Mouse (Mus musculus): ENCODE results near the gene Shc3.

Shc3 gene

DNA sequence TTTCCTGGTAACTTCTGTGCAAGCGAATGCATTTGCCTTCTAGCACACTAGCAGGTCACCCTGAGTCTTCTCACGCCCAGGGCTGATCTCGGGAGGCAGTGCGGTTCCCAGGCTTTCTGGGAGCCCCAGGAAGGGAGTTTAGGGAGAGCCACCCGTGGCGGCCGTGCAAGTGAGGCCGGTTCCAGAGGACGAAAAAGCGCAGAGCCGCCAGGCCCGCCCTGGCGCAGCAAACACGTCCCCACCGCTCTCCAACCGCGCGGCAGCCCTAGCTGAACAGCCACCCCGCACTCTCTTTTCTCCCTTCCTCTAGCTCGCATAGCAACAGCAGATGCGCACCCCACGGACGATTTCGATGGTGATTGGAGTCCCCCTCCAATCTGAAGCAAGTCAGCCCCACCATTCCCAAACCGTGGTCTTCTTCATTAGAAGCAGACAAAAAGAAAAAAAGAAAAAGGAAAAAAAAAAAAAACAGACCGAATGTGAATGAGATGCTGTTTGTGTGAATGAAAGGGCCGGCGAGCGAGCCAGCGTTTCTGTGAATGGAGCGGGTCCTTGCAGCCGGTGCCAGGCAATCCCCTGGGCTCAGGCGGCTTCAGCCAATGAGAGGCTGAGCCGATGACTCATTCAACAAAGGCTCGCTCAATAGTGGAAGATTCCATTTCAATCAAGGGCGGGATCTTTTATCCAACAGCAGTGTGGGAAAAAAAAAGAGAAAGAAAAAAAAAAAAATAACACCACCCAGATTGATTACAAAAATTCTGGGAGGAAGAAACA, at the start of gene Shc3:
Gene Shc3, minus strand, starts transcription at position 509 of the 774 bp plus-strand sequence.
- DNase-seq (ENCODE audit: low read depth, low spot score) = peak; percentile 97

DNA sequence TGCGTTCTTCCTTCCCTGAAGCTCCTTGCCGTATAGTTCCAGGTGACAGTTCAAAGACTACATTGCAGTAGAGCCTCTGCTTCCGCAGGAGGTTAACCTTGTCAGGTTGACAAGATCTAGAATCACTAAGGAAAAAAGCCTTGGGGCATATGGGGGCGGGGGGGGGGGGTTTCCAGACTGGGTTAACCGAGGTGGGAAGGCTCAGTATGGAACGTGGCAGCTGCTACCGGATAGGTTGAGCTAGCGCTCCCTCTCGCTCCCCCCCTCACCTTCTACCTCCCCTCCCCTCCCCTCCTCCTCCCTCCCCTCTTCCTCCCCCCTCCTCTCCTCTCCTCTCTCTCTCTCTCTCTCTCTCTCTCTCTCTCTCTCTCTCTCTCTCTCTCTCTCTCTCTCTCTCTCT, 49.4 kb upstream of the Shc3 start:
- peak; percentile 12 for DNase-seq (ENCODE audit: low read depth, low spot score)

DNA sequence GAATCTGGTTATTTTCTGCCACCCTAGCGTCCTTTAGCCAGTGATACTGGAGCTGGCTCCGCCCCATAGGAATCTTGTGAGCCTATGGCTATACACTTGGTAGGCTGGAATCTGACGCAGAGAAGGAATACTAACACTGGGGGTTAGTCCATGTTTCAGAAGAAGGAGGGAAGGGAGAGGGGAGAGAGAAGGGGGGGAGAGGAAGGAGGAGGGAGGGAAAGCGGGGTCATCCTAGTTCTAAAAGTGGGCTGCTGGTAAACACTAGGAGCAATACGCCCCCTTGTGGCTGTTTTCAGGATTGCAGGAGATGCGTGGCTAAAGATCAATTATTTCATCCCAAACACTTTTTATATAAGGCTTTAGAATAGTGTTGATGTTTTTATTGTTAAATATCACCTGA, 48.6 kb upstream of the Shc3 start:
- peak; percentile 75 for DNase-seq (ENCODE audit: low read depth, low spot score)

DNA sequence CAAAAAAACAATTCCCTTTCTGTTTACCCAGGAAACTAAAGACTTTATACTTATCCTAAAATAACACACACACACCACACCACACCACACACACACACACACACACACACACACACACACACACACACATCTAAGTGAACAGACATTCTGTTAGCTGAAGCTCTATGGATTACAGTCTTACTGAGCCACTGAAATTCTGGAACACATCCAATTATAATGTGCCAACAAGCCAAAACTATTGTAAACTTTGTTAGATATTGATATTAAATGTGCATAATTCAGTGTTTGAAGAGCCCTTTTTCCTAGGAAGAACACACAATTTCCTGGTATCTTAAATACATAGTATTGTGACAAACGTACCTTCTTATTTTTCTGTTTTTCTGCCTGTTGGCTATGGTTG, 48.1 kb upstream of the Shc3 start:
- peak; percentile 13 for DNase-seq (ENCODE audit: low read depth, low spot score)

DNA sequence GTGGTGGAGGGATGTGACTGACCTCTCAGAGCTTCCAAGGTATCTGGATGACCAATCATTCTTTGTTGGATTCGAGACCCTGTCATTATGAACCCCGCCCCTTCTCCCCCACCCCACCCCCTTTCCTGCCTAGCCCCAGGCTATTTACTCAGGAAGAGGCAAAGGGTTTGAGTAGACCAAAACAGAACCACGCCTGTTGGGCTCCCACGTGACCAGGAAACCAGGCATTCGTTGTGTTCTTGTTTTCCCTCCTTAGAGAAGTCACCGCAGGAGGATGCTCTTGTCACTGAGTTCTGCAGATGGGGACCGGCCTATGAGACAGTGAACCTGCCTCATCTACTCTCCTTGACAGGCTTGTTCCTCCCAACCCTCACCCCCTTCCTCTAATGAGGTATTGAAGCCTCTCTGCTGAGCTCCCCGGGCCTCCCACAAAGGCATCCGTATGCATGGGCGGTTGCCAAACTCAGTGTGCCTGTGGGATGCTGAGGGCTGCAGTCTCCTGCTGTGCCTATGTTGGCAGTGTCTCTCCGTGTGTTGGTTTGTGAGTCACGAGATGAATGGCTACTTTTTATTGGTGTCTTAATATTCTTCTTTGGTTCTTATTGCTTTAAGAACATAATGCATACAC, 47.3 kb upstream of the Shc3 start:
- peak; percentile 91 for DNase-seq (ENCODE audit: low read depth, low spot score)

DNA sequence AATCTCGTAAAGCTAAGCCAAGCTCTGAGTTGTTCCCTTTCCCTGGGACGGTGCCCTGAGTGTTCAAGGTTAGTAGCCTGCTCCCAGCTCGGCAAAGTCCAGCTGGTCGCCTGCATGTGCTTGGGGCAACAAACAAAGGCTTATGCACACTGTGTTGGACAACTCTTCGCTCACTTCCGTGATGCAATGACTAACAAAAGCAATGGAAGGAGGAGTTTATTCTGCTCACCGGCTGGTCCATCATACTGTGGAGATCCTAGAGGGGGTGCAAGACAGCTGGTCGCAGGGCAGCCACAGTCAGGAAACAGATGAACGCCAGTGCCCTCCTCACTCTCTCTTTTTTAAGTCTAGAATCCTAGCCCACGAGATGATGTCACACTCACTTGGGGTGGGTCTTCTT, 46.6 kb upstream of the Shc3 start:
- no peak for DNase-seq (ENCODE audit: low read depth, low spot score)

DNA sequence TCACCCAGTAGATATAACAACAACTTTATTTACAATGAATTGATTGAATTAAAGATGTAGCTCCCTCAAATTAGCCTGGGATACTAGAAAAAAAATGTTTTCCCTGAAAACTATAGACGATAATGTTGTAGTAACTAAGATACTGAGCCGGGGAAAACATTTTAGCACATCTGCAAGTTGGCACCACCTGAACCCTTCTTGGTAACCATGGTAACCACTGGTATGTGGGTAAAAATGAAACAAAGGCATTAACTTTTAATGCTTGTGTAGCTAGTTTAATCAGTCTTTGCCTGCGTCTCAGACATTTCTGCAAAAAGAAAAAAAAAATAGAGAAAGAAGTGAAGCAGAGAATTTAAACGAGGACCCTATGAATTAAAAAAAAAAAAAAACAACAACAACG, 42.3 kb upstream of the Shc3 start:
- peak; percentile 42 for DNase-seq (ENCODE audit: low read depth, low spot score)

DNA sequence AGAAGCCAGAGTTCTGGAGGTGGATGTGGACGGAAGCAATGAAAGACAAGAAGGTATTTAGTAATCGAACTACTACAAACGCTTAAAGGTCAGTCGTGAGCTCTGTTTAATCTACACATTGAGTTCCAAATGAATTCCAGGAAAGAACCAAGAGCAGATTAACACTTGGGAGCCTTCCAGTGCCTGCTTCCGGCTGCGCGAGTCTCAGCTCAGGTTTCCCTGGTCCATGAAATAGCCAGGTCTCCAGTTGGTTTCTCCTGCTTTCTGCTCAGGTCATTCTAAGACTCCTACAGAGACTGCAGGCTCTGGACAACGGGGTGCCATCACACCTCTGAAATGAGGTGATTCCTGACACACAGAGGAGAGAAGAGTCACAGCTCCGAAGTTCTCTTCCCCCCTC, 41.8 kb upstream of the Shc3 start:
- no peak for DNase-seq (ENCODE audit: low read depth, low spot score)

DNA sequence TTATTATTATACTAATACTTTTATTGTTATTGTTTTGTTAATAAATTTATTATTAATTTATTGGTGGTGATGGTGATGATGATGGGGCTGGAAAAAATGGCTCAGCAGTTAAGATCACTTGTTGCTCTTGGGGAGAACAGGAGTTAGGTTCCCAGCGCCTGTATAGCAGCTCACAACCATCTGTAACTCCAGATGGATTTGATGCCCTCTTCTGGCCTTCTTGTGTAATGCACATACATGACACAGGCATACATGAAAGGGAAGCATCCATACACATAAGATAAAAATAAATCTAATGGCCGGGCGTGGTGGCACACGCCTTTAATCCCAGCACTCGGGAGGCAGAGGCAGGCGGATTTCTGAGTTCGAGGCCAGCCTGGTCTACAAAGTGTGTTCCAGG, 40.0 kb upstream of the Shc3 start:
- no peak for DNase-seq (ENCODE audit: low read depth, low spot score)

DNA sequence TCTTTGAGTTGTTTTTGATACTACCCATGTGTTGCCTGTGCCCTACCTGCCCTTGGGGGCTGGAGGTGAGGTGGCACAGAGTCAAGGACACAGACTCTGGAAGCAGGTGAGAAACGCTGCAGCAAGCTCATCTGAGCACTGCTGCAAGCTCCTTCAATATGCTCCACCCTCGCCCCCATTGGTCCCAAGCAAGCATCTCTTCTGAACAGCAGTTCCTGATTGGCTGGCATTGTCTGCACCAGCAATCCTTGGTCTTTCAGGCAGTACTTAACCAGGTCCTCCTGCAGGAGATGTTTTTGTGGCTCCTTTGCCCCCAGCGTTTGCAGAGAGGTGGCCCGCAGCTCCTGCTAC, 34.6 kb upstream of the Shc3 start:
- peak; percentile 88 for DNase-seq (ENCODE audit: low read depth, low spot score)

DNA sequence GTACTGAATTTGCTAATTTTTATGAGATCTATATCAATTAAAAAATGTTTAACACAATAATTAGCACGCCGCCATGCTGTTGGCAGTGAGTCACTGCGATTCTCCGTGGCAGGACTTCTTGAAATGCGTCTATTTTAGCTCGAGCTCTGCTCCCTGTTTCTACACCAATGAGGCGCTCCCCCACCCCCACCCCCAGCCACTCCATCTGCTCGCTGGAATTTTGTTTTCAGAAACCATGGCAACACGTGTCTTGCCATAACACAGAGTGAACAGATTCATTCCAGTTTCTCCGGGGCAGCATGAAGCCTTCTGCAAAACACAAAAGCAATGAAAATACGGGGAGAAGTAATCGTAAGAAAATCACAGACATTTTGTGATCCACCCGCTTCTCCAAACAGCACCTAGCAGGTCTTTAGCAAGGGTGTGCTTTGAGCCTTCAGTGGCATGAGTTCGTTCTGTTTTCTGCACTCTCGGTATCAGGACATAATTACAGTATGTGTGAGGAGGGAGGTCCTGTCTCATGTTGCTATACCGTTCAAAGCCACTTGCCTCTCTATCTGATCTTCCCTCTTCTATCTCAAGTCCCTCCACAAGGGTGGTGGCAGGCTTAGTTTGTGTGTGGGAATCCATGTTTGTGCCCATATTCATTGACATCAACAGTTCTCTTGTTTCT, 34.1 kb upstream of the Shc3 start:
- DNase-seq (ENCODE audit: low read depth, low spot score) = peak; percentile 94

DNA sequence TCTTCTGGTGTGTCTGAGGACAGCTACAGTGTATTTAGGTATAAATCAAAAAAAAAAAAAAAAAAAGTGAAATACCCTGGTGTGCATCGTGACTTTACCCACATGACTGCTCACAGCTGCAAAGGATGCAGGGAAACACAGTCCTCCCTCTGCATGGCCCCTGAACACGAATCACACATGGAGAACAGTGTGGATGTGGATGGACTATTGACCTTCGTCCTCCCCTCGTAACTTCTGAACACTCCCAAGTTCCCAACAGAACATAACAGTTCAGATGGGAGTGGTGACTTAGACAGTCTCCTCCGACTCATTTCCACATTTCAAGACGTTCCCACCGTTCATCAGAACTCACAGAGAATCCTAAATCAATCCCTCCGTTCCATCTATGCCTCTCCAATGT, 33.5 kb upstream of the Shc3 start:
- no peak for DNase-seq (ENCODE audit: low read depth, low spot score)

DNA sequence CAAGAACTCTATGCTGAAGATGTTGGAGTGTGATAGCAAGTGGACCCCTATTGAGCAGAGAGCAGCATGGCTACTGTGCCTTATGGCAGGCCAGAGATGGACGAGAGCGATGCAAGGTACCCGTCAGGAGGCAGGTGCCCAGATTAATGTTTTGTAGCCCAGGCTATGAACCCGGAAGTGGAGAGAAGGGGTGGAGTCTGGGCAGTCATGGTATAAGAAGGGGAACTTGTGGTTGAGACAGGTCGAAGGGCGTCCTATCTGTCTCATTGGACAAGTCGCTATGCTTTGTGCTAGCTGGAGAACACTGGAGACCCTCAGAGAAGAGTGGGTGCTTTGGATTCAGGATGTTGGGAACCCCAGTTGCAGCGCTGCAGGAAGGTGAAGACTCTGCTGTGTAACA, 30.9 kb upstream of the Shc3 start:
- no peak for DNase-seq (ENCODE audit: low read depth, low spot score)

DNA sequence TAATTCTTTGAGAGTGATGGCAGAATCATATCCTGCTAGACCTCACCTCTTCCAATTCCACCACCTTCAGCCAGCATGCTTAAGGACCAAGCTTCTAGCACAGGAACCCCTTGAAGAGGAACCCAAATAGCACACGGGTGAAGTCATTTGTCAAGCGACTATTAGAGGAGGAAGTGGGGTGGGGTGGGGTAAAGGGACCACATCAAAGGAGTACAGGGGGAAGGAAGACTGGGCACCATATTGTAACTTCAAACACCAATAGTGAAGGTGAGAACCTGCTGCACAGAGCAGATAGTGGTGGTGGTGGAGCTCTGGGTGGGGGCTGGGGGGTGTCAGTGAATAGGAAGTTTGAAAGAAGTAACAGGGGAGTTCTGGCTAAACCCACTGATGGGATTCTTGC, 28.8 kb upstream of the Shc3 start:
- no peak for DNase-seq (ENCODE audit: low read depth, low spot score)

DNA sequence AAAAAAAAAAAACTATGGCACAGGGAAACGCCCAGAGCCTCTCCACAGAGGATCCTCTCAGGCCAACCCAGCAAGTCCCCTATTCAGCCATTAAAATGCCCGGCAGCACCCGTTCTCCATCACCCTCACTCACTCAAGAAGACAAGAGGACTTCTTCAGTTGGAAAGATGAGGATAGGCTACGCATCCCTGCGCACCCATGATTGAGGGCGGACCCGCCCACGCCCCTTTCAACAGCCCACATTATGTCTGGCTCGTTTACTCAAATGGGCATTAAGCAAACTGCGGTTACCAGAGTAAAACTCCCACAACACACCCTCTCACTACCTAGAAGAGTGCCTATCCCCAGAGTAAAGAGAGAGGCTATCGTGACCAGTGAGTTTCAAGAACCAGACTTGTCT, 26.2 kb upstream of the Shc3 start:
- DNase-seq (ENCODE audit: low read depth, low spot score) = no peak

DNA sequence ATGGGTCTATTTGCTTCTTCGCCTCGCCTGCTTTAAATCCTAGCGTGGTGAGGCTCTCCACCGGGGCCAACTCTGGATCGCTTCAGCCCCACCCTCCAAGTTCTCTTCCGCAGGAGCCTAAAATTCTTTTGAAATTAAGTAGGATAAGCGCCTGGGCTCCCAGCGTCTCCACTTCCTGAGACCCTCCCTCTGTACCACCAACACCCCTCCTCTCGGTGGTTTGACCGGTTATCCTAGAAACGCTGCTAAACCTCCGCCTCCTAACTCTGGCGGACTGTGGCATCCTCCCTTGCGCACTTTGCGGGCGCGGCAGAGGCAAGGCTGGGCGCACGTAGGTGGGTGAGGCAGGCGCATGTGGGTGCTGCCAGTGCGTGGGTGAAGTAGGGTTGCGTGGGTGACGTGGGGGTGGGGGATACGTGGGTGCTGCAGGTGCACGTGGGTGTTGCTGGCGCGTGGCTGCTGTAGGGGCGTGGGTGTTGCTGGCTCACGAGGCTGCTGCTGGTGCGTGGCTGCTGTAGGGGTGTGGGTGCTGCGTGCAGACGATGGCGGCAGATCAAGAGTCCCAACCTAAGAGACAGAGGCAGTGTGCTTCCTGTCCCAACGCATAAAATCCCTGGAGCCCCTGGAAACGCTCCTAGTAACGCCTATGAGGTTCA, 25.6 kb upstream of the Shc3 start:
- peak; percentile 60 for DNase-seq (ENCODE audit: low read depth, low spot score)

DNA sequence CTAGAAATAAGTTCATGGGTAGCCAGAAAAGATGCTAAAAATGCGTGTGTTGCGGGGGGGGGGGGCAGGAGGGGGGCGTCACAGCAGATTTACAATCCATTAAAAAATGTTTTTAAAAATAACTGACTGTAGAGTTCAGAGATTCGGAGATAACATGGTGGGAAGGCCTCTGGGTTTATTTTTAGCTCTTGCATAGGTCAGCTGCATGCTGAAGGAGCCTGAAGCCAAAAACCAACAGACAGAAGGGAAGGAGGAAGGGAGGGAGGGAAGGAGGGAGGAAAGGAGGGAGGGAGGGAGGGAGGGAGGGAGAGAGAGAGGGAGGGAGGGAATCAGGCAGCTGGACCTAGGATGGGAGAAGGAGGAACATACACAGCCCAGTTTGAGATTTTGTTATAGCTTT, 18.8 kb upstream of the Shc3 start:
- DNase-seq (ENCODE audit: low read depth, low spot score) = peak; percentile 42

DNA sequence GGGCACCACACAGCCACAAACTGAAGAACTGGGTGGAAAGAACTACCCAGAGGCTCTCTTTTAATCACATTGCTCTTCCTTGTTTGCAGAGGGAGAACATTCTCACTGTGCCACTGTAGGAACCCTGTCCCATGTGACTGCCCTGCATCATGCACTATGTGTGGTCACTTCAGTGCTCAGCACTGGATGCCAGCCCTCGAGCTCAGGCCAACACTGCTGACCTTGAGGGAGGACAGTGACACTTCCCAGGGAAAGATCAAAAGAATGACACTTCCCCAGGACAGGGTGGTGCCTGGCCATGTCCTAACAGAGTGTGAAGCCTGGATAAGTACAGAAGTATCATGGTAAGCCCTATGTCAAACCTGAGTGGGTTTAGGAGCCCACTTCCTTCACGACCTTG, 13.0 kb upstream of the Shc3 start:
- no peak for DNase-seq (ENCODE audit: low read depth, low spot score)

DNA sequence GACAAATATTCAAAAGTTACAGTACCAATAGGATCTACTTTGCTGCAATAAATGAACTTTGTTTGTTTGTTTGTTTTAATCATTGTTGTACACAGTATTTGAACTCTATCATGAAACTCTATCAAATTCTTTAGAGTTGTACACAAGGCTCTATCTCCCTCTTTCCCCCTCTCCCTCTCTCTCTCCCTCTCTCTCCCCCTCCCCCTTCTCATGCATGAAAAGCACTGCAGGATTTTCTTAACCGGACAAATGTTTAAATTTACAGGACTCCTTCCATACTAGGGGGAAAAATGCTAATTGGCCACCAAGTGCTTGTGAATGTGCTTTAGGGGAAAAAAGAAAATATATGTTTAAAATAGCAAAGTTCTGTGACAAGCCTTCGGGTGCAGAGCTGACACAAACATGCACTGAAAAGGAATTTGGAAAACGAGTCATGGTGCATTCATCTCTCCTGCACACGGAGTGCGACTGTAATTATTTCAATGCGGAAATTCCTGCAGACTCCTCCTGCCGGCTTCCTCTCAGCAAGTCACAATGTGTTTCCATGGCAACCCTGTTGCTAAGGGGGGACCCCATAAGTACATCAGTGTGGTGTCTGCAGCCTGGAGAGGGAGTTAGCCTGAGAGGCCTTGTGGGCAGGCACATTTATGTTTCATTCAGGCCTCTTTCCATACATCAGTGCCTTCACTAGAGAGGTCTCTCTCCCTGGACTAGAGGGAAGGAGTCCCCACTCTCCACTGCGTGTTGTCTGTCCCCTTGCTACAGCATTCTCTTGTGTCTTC, 11.2 kb upstream of the Shc3 start:
- peak; percentile 91 for DNase-seq (ENCODE audit: low read depth, low spot score)

DNA sequence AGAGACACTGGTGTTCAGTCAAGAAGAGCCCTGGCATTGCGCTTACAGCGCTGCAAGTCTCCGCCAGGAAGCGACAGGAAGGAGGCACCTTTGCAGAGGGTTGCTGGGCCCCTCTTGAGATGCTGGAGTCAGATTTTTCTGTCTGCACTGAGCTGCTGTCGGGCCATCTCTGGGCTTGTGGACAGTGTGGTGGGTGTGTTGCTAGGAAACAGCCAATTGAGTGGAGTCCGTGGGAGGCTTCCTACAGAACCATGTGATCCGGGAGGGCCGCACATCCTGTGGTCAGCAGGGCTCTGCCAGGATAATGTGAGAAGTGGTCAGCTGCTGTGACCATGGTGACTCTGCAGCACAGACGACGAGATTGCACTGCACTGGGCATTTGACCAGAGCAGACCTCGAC, 4.6 kb upstream of the Shc3 start:
- DNase-seq (ENCODE audit: low read depth, low spot score) = peak; percentile 89

DNA sequence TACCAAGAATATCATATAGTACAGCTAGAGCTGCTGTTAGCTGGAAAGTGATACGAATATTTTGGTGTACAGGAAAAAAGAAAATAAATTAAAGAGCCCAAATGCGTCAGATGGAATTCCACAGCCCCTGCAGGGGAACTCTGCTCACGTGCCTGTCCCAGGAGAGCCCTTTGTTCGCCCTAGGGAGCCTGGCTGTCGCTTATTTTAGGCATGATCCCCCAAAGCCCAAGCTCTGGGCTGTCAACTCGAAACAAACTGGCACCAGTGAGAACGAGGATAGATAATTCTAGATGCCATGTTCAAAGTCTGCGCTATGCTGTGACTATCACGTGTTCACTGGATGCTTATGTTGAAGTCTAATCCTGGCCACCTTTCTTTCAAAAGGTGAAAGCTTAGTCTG, 892 bp upstream of the Shc3 start:
- DNase-seq (ENCODE audit: low read depth, low spot score) = no peak

DNA sequence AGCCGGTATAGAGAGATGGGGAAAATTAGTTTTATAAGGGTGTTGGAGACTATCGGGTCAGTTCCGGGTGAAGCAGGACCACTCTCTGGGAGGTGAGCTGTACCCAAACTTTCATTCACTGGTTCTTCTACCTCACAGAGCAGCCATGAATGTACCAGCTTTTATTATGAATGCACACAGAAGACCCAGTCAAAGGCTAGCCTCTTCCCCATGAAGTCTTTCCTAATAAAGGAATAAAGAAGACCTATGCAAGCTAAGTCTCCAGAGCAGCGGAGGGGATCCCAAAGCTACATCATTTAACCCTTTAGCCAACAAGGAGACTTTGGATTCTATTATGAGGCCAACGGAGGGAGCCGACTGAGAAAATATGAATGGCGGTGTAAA, 458 bp upstream of the Shc3 start:
- DNase-seq (ENCODE audit: low read depth, low spot score) = no peak
